Mouse (Mus musculus) lung, postnatal 0 days (tissue): ENCODE measurements around the gene Sptb. TPM values are rescaled to one million over a fixed set of nuclear protein-coding genes. Genes with fewer than 3 reads are reported as not detected.

ENCODE experiments used
- ATAC-seq: fragments of 200-750 bp; cut with Nextera tagmentation; 2 replicates; pipeline ENCODE4 v1.8.0; 2017; ENCODE audit warnings: moderate library complexity
- DNase-seq: peaks from one replicate; pipeline ENCODE4 v3.0.0-alpha.2; 2016; ENCODE audit warnings: low spot score
- H3K27ac ChIP-seq: fragments of 300-500 bp; sonication (generic); 2 replicates; pipeline ENCODE4 v1.5.1; 2014; ENCODE audit warnings: antibody characterized with exemption, mild to moderate bottlenecking, low read length, mixed read lengths
- H3K27me3 ChIP-seq: fragments of 300-500 bp; sonication (generic); replicated peaks from 2 replicates; pipeline ENCODE4 v1.6.1; 2014; ENCODE audit warnings: low read length, mixed read lengths; ENCODE audit not compliant: insufficient read depth
- H3K36me3 ChIP-seq: fragments of 300-500 bp; sonication (generic); 2 replicates; pipeline ENCODE4 v1.6.1; 2014; ENCODE audit warnings: low read length, mixed read lengths; ENCODE audit not compliant: insufficient read depth
- H3K4me1 ChIP-seq: fragments of 300-500 bp; sonication (generic); 2 replicates; pipeline ENCODE4 v1.6.1; 2014; ENCODE audit warnings: antibody characterized with exemption, low read depth, low read length, mixed read lengths; ENCODE audit not compliant: insufficient read depth
- H3K4me2 ChIP-seq: fragments of 300-500 bp; sonication (generic); replicated peaks from 2 replicates; pipeline ENCODE4 v1.6.1; 2014; ENCODE audit warnings: low read depth, mild to moderate bottlenecking, low read length, moderate library complexity, mixed read lengths
- H3K4me3 ChIP-seq: fragments of 300-500 bp; sonication (generic); 2 replicates; pipeline ENCODE4 v1.5.1; 2014; ENCODE audit warnings: low read depth, low read length
- H3K9ac ChIP-seq: fragments of 300-500 bp; sonication (generic); replicated peaks from 2 replicates; pipeline ENCODE4 v1.6.1; 2014; ENCODE audit warnings: low read depth, mild to moderate bottlenecking
- H3K9me3 ChIP-seq: fragments of 300-500 bp; sonication (generic); 2 replicates; pipeline ENCODE4 v1.6.1; 2016; ENCODE audit warnings: low read length, mixed read lengths
- CTCF ChIP-seq: IDR thresholded peaks from 2 replicates; pipeline ENCODE4 v1.5.1; 2016; ENCODE audit warnings: antibody characterized with exemption, mild to moderate bottlenecking
- EP300 ChIP-seq: IDR thresholded peaks from 2 replicates; pipeline ENCODE4 v1.6.1; 2016; ENCODE audit warnings: antibody characterized with exemption, mild to moderate bottlenecking, control low read depth
- WGBS: fragments of 180-500 bp; shearing (Covaris S2); extraction: QIAGEN DNeasy Blood & Tissue Kit; methylation state at CpG from one replicate; pipeline ENCODE4 v1.1.7; 2014; 5-methylcytosine and 5-hydroxymethylcytosine counted together
- polyA plus RNA-seq: library from polyadenylated mRNA; unstranded; fragments of >200 nt; fragmentation: Nextera tagmentation; extraction: Ambion mirVana; gene quantifications from 2 replicates; pipeline ENCODE4 v1.2.1, GENCODE M21; 2015

The Sptb gene
- polyA plus RNA-seq, 1 experiment from 2014 or later: 0.35 TPM

- Histone ChIP-seq H3K27ac (no peak overlapping the region), H3K9ac (no peak overlapping the region), H3K4me3 (no peak overlapping the region), H3K9me3 (no peaks in the 10 kb centered on the region), H3K4me2 (no peak overlapping the region), H3K4me1 (peaks cover 8% of the 10 kb centered on the region; the same call in 1 of the 2 replicates), H3K27me3 (0 out of 2 replicates have a peak, but pooled peaks cover 3% of the 10 kb centered on the region), H3K36me3 (no peaks in the 10 kb centered on the region)
- TF ChIP-seq EP300 (no peak), CTCF (no peak)
- ATAC-seq (no peak), DNase-seq (no peak)
- 72% methylated on average over 11 of the region's 11 CpGs for WGBS
These were observed 123.0 kb downstream of the Sptb start for GRCm38 (mm10) chr12:76587357-76587756.

GRCm38 (mm10) chr12:76585028-76585427 lies 125.3 kb downstream of the Sptb start:
- no peaks in the 10 kb centered on the region for H3K36me3 ChIP-seq
- no peak for ATAC-seq
- DNase-seq: no peak
- no peaks in the 10 kb centered on the region for H3K9me3 ChIP-seq
- no peak for TF ChIP-seq EP300
- peak; percentile 14; the same call in 1 of the 2 replicates for TF ChIP-seq CTCF
- no peak overlapping the region for H3K4me2 ChIP-seq
- H3K4me3 ChIP-seq: no peak overlapping the region
- H3K27me3 ChIP-seq: no peaks in the 10 kb centered on the region
- H3K4me1 ChIP-seq: peaks cover 8% of the 10 kb centered on the region; the same call in 1 of the 2 replicates
- no peak overlapping the region for H3K27ac ChIP-seq
- H3K9ac ChIP-seq: no peak overlapping the region

- TF ChIP-seq CTCF: no peak
- peaks cover 3% of the 10 kb centered on the region; the same call in 1 of the 2 replicates for H3K4me1 ChIP-seq
- no peaks in the 10 kb centered on the region for H3K9me3 ChIP-seq
- H3K4me2 ChIP-seq: no peak overlapping the region
- no peak overlapping the region for H3K27ac ChIP-seq
- no peaks in the 10 kb centered on the region for H3K36me3 ChIP-seq
- 89% methylated on average over 7 of the region's 7 CpGs for WGBS
- H3K27me3 ChIP-seq: no peaks in the 10 kb centered on the region
- ATAC-seq (no peak), DNase-seq (no peak)
- H3K9ac ChIP-seq: no peak overlapping the region
- H3K4me3 ChIP-seq: no peak overlapping the region
These were observed 126.9 kb downstream of the Sptb start for GRCm38 (mm10) chr12:76583454-76583853.

- Histone ChIP-seq H3K27ac (no peak overlapping the region), H3K36me3 (no peaks in the 10 kb centered on the region), H3K27me3 (no peaks in the 10 kb centered on the region), H3K4me2 (no peak overlapping the region), H3K9ac (no peak overlapping the region), H3K9me3 (no peaks in the 10 kb centered on the region), H3K4me1 (peaks cover 3% of the 10 kb centered on the region; the same call in 1 of the 2 replicates), H3K4me3 (no peak overlapping the region)
- WGBS: 15% methylated on average over 6 of the region's 6 CpGs
- ATAC-seq (peak; percentile 45; the same call in 1 of the 2 replicates), DNase-seq (peak; percentile 40)
- TF ChIP-seq EP300 (no peak), CTCF (no peak)
These were observed 127.5 kb downstream of the Sptb start for GRCm38 (mm10) chr12:76582841-76583240.

GRCm38 (mm10) chr12:76582139-76582538 lies 128.2 kb downstream of the Sptb start:
- H3K9ac ChIP-seq: no peak overlapping the region
- H3K4me2 ChIP-seq: no peak overlapping the region
- ATAC-seq (no peak), DNase-seq (no peak)
- WGBS: 90% methylated on average over 3 of the region's 3 CpGs
- peaks cover 3% of the 10 kb centered on the region; the same call in 1 of the 2 replicates for H3K4me1 ChIP-seq
- H3K36me3 ChIP-seq: no peaks in the 10 kb centered on the region
- TF ChIP-seq EP300 (no peak), CTCF (no peak)
- no peaks in the 10 kb centered on the region for H3K9me3 ChIP-seq
- H3K27ac ChIP-seq: no peak overlapping the region
- no peak overlapping the region for H3K4me3 ChIP-seq
- H3K27me3 ChIP-seq: no peaks in the 10 kb centered on the region

- Histone ChIP-seq H3K9ac (no peak overlapping the region), H3K9me3 (no peaks in the 10 kb centered on the region), H3K36me3 (no peaks in the 10 kb centered on the region), H3K4me2 (no peak overlapping the region), H3K4me1 (peaks cover 3% of the 10 kb centered on the region; the same call in 1 of the 2 replicates), H3K27ac (no peak overlapping the region), H3K4me3 (no peak overlapping the region), H3K27me3 (no peaks in the 10 kb centered on the region)
- no peak for DNase-seq
- WGBS: 85% methylated on average over 1 of the region's 1 CpGs
- TF ChIP-seq EP300 (no peak), CTCF (no peak)
- no peak for ATAC-seq
These were observed 130.5 kb downstream of the Sptb start for GRCm38 (mm10) chr12:76579806-76580205.

- WGBS: 73% methylated on average over 2 of the region's 2 CpGs
- no peak overlapping the region for H3K4me3 ChIP-seq
- H3K9me3 ChIP-seq: no peaks in the 10 kb centered on the region
- H3K4me1 ChIP-seq: peaks cover 3% of the 10 kb centered on the region; the same call in 1 of the 2 replicates
- ATAC-seq: peak; percentile 18; the same call in 1 of the 2 replicates
- no peak overlapping the region for H3K27ac ChIP-seq
- DNase-seq: no peak
- H3K9ac ChIP-seq: no peak overlapping the region
- H3K27me3 ChIP-seq: no peaks in the 10 kb centered on the region
- no peak overlapping the region for H3K4me2 ChIP-seq
- TF ChIP-seq EP300: no peak
- no peak for TF ChIP-seq CTCF
- no peaks in the 10 kb centered on the region for H3K36me3 ChIP-seq
These were observed 131.9 kb downstream of the Sptb start for GRCm38 (mm10) chr12:76578465-76578864.
